ENCODE assay signal across 1 mouse cellular context in genomic region chr4:152145473-152145872, GRCm38 (mm10).
TF ChIP-seq lines count a peak whose summit lies in the region.

No protein-coding gene starts in this region.

TF ChIP-seq in MEL, 35 proteins besides CTCF, POLR2A, EP300 and RAD21:
- peak; percentile 67; the same call in 1 of the 2 replicates for TF ChIP-seq MXI1 (IDR thresholded peaks at IDR 0.05; ENCODE audit: low read depth, low read length)
- 0 out of 2 replicates have a peak, but pooled peaks have one; percentile 39 for TF ChIP-seq TCF12 (IDR thresholded peaks at IDR 0.05; ENCODE audit: low read depth, low read length)
- TF ChIP-seq MAX (IDR thresholded peaks at IDR 0.05; ENCODE audit: low read length) = peak; percentile 69
- peak; percentile 79 for TF ChIP-seq TAL1 (IDR thresholded peaks at IDR 0.05; ENCODE audit: low read length)
- peak; percentile 77 for TF ChIP-seq GATA1 (IDR thresholded peaks at IDR 0.05; ENCODE audit: low read depth, low read length)
- TF ChIP-seq MYB (IDR thresholded peaks at IDR 0.05; ENCODE audit: low read depth, low read length) = no peak
- TF ChIP-seq KAT2A (conservative IDR thresholded peaks at IDR 0.05; ENCODE audit: low read depth, low read length) = no peak
- no peak for TF ChIP-seq BHLHE40 (IDR thresholded peaks at IDR 0.05; ENCODE audit: borderline replicate concordance, low read depth, low read length)
- TF ChIP-seq RCOR1 (IDR thresholded peaks at IDR 0.05; ENCODE audit: low read depth, low read length) = peak; percentile 24; the same call in 1 of the 2 replicates
- TF ChIP-seq MEF2A (IDR thresholded peaks at IDR 0.05; ENCODE audit: extremely low read depth, insufficient replicate concordance, low read depth, low read length, poor library complexity, severe bottlenecking) = no peak
- no peak for TF ChIP-seq E2F4 (IDR thresholded peaks at IDR 0.05; ENCODE audit: borderline replicate concordance, low read depth, low read length)
- peak; percentile 64 for TF ChIP-seq MYC (IDR thresholded peaks at IDR 0.05; ENCODE audit: low read depth, low read length)
- no peak for TF ChIP-seq USF2 (IDR thresholded peaks at IDR 0.05; ENCODE audit: borderline replicate concordance in 1 of 2, insufficient read depth in 1 of 2, low read depth in 1 of 2, low read length in 2 of 2)
- peak; percentile 40; the same call in 1 of the 2 replicates for TF ChIP-seq SIN3A (IDR thresholded peaks at IDR 0.05; ENCODE audit: low read length)
